Mouse (Mus musculus) megakaryocyte, embryonic 14.5 days (primary cell): ENCODE results near the gene Tor2a. TPM values are rescaled to one million over a fixed set of nuclear protein-coding genes. Genes with fewer than 3 reads are reported as not detected.

Source experiments
- H3K27me3 ChIP-seq: replicated peaks from 2 replicates; pipeline ENCODE3; 2012; ENCODE audit warnings: inconsistent platforms
- H3K36me3 ChIP-seq: replicated peaks from 2 replicates; pipeline ENCODE3; 2012; ENCODE audit warnings: low read length, inconsistent platforms, mixed read lengths
- H3K4me1 ChIP-seq: 2 replicates; pipeline ENCODE4 v1.6.1; 2012; ENCODE audit warnings: inconsistent platforms
- H3K4me3 ChIP-seq: replicated peaks from 2 replicates; pipeline ENCODE3; 2012; ENCODE audit warnings: moderate library complexity, mild to moderate bottlenecking, inconsistent platforms
- H3K9me3 ChIP-seq: 2 replicates; pipeline ENCODE4 v1.6.1; 2012; ENCODE audit warnings: inconsistent platforms
- FLI1 ChIP-seq: IDR thresholded peaks from 2 replicates; pipeline ENCODE4 v1.6.1; 2012; ENCODE audit warnings: low read length, inconsistent platforms, mixed read lengths
- GATA1 ChIP-seq: IDR thresholded peaks from 3 replicates; pipeline ENCODE4 v1.6.1; 2012; ENCODE audit warnings: mixed read lengths, low read length, inconsistent platforms, borderline replicate concordance
- polyA plus RNA-seq: library from polyadenylated mRNA; stranded (reverse); fragments of >175 nt; gene quantifications from 2 replicates; pipeline ENCODE4 v1.2.3, GENCODE M21; 2012; ENCODE audit warnings: low replicate concordance; ENCODE audit not compliant: insufficient read depth

The Tor2a gene
- 30.1 and 93.0 TPM in 2 replicates for polyA plus RNA-seq

- Histone ChIP-seq H3K4me3 (peak within 1 kb of the TSS; percentile 97), H3K9me3 (no peaks in the 10 kb centered on the region), H3K27me3 (no peaks in the 10 kb centered on the region), H3K4me1 (peaks cover 33% of the 10 kb centered on the region), H3K36me3 (peaks cover 62% of the 10 kb centered on the region)
- TF ChIP-seq FLI1 = no peak
- TF ChIP-seq GATA1 = no peak
Measured at GRCm38 (mm10) chr2:32757056-32757845, at the start of gene Tor2a. Gene Tor2a (plus strand): TSS chr2:32757234.

- Histone ChIP-seq H3K36me3 (peaks cover 78% of the 10 kb centered on the region), H3K4me3 (peak overlapping the region; percentile 38), H3K9me3 (no peaks in the 10 kb centered on the region), H3K27me3 (no peaks in the 10 kb centered on the region), H3K4me1 (peaks cover 58% of the 10 kb centered on the region)
- no peak for TF ChIP-seq GATA1
- TF ChIP-seq FLI1 = no peak
Measured at GRCm38 (mm10) chr2:32708643-32709042, 48.4 kb upstream of the Tor2a start.

DNA sequence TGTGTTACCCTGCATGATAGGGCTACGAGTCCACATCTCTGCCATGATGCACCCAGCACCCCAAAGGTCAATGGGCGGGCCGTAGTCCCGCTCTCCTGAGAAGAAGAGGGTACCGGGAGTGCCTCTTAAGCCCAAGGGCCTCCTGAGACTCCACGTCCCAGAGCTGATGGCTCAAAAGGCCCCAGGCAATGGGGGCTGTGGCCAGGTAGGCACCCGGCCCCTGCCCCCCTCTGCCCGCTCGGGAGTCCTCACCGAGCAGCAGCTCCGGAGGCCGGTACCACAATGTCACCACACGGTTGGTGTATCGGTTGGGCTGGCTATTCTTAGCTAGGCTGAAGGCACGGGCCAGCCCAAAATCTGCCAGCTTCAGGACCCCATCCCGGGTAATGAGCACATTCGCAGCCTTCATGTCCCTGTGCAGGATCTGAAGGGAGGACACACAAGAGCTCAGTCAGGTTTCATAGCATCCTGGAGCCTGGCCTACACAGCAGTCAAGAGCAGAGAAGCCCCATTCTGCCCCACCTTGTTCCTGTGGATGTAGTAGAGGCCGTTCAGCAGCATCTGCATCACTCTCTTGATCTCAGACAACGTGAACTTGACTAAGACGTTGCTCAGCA lies 47.4 kb upstream of the Tor2a start:
- H3K36me3 ChIP-seq = peaks cover 68% of the 10 kb centered on the region
- H3K4me3 ChIP-seq = peak overlapping the region; percentile 5
- TF ChIP-seq GATA1 (no peak), FLI1 (no peak)
- H3K27me3 ChIP-seq = no peaks in the 10 kb centered on the region
- no peaks in the 10 kb centered on the region for H3K9me3 ChIP-seq
- peaks cover 68% of the 10 kb centered on the region for H3K4me1 ChIP-seq

GRCm38 (mm10) chr2:32710425-32710824 lies 46.6 kb upstream of the Tor2a start:
- no peaks in the 10 kb centered on the region for H3K9me3 ChIP-seq
- H3K36me3 ChIP-seq = peaks cover 61% of the 10 kb centered on the region
- H3K4me3 ChIP-seq = peak overlapping the region; percentile 33
- TF ChIP-seq FLI1 = no peak
- H3K4me1 ChIP-seq = peaks cover 70% of the 10 kb centered on the region
- H3K27me3 ChIP-seq = no peaks in the 10 kb centered on the region

- Histone ChIP-seq H3K9me3 (0 out of 2 replicates have a peak, but pooled peaks cover under 1% of the 10 kb centered on the region), H3K36me3 (peaks cover 51% of the 10 kb centered on the region), H3K4me1 (peaks cover 72% of the 10 kb centered on the region), H3K27me3 (no peaks in the 10 kb centered on the region), H3K4me3 (peak overlapping the region; percentile 97)
- TF ChIP-seq GATA1 (no peak), FLI1 (no peak)
Measured at GRCm38 (mm10) chr2:32711301-32712056, 45.6 kb upstream of the Tor2a start.

DNA sequence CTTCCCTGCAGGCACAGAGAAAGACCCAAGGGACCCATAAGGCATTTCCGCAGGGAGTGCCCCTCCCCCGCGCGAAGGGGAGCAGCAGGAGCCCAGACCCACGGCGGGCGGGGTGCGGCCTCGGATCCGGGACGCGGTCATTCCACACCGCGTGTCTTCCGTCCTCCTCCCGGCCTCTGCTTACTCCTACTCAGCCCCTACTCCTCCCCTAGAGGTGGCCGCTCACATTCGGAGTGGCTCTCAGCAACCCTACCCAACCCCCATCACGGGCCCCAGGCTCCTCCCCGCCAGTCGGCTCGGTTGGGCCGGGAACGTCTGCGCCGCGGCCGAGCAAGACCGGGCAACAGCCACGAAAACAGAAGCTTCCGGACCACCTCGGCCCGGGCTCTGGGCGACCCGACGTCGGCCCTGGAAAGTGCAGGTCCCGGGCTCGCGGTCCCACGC lies 44.9 kb upstream of the Tor2a start:
- Histone ChIP-seq H3K4me1 (peaks cover 71% of the 10 kb centered on the region), H3K27me3 (no peaks in the 10 kb centered on the region), H3K36me3 (peaks cover 50% of the 10 kb centered on the region), H3K4me3 (peak overlapping the region; percentile 97), H3K9me3 (peaks cover 5% of the 10 kb centered on the region; the same call in 1 of the 2 replicates)
- TF ChIP-seq FLI1 (no peak), GATA1 (no peak)

- peaks cover 48% of the 10 kb centered on the region for H3K36me3 ChIP-seq
- H3K9me3 ChIP-seq = peaks cover 5% of the 10 kb centered on the region; the same call in 1 of the 2 replicates
- peak overlapping the region; percentile 97 for H3K4me3 ChIP-seq
- TF ChIP-seq GATA1 (no peak), FLI1 (peak; percentile 59; the same call in 1 of the 2 replicates)
- H3K4me1 ChIP-seq = peaks cover 72% of the 10 kb centered on the region
- H3K27me3 ChIP-seq = no peaks in the 10 kb centered on the region
Measured at GRCm38 (mm10) chr2:32712586-32712933, 44.5 kb upstream of the Tor2a start.

- Histone ChIP-seq H3K4me1 (peaks cover 73% of the 10 kb centered on the region), H3K9me3 (peaks cover 5% of the 10 kb centered on the region; the same call in 1 of the 2 replicates), H3K27me3 (no peaks in the 10 kb centered on the region), H3K4me3 (peak within 1 kb of the TSS; percentile 97), H3K36me3 (peaks cover 42% of the 10 kb centered on the region)
- no peak for TF ChIP-seq GATA1
- no peak for TF ChIP-seq FLI1
Measured at GRCm38 (mm10) chr2:32712934-32713817, 43.9 kb upstream of the Tor2a start, which contains the start of gene Cdk9. Gene Cdk9 (minus strand): TSS chr2:32713076.
